19 mouse cellular contexts compared by ENCODE assay signal in the genomic region with DNA sequence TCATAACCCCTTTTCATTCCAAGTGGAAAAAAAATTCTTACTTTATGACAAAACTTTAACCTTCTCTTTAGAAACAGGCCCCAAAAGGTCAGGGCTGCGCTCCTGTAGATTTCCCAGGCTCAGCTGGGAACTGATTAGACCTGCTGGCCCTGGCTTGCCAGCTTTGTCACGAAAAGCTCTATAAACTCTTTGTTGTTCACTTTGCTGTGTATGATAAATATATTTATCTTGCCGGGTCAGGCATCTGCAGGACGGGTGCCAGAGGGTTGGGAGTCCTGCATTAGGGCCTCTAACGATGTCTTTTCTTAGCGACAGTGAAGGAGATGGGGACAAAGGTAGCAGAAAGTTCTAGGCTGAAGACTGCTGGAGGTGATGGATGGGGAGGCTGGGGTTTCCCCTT.
DNase-seq lines count a peak whose midpoint lies in the region; ATAC-seq and TF ChIP-seq lines count a peak whose summit lies in the region.
"Had no signal": no experiment of that assay in that cellular context is flagged by ENCODE, and none has a peak within 500 bp of the region (broad histone marks: within the 10 kb centered on the region; RNA-seq: fewer than 3 reads in every experiment).

No protein-coding gene starts in this region.

- peak overlapping the region; percentile 81 for H3K4me3 ChIP-seq in testis, adult 2 months (ENCODE audit: control insufficient read depth, low read depth, low read length)
- no peak overlapping the region for H3K4me3 ChIP-seq in liver, postnatal 0 days (ENCODE audit: low read depth, low read length)
- H3K4me3 ChIP-seq in thymus, adult 2 months (ENCODE audit: control insufficient read depth, insufficient read depth, low read length), result no peak overlapping the region
- H3K4me3 ChIP-seq: embryonic facial prominence, embryonic 12.5 days; hindbrain, embryonic 10.5 days; limb, embryonic 13.5 days; lung, embryonic 15.5 days had no signal

- TF ChIP-seq CTCF in testis, adult 2 months (IDR thresholded peaks at IDR 0.05; ENCODE audit: control insufficient read depth, insufficient read depth, insufficient replicate concordance, low read depth, low read length), result no peak
- no peak for TF ChIP-seq CTCF in liver, postnatal 0 days (IDR thresholded peaks at IDR 0.05; ENCODE audit: low read depth)
- TF ChIP-seq CTCF in thymus, adult 2 months (IDR thresholded peaks at IDR 0.05; ENCODE audit: borderline replicate concordance, control insufficient read depth, extremely low read depth, insufficient read depth, low read length, poor library complexity), result no peak

- no peak overlapping the region for H3K27ac ChIP-seq in testis, adult 2 months (ENCODE audit: control insufficient read depth, insufficient read depth, low read depth, low read length)
- no peak overlapping the region for H3K27ac ChIP-seq in liver, postnatal 0 days (ENCODE audit: low read depth)
- H3K27ac ChIP-seq in thymus, adult 2 months (ENCODE audit: control insufficient read depth, insufficient read depth, low read length), result no peak overlapping the region
- H3K27ac ChIP-seq: embryonic facial prominence, embryonic 12.5 days; hindbrain, embryonic 10.5 days; limb, embryonic 13.5 days; lung, embryonic 15.5 days had no signal

- intact Hi-C loops in heart, postnatal 25 days (cut with DNase I), result no loop called here

- no peak overlapping the region for H3K4me2 ChIP-seq in liver, postnatal 0 days (ENCODE audit: low read depth, low read length)
- H3K4me2 ChIP-seq: embryonic facial prominence, embryonic 12.5 days; limb, embryonic 13.5 days; lung, embryonic 15.5 days; midbrain, embryonic 11.5 days had no signal

- no peaks in the 10 kb centered on the region for H3K27me3 ChIP-seq in testis, adult 2 months (ENCODE audit: control insufficient read depth, insufficient read depth, low read length)
- H3K27me3 ChIP-seq in liver, postnatal 0 days (ENCODE audit: insufficient read depth, low read length), result no peaks in the 10 kb centered on the region
- H3K27me3 ChIP-seq in thymus, adult 2 months (ENCODE audit: control insufficient read depth, insufficient read depth, low read length), result no peaks in the 10 kb centered on the region
- H3K27me3 ChIP-seq: lung, embryonic 15.5 days; Patski had no signal

- DNase-seq in testis, postnatal 10 days (ENCODE audit: low spot score), result no peak
- DNase-seq in liver, result peak; percentile 50
- no peak for DNase-seq in liver, postnatal 0 days
- no peak for DNase-seq in heart, postnatal 25 days (ENCODE audit: low spot score)
- no peak for DNase-seq in Muller cell, postnatal 12 days (ENCODE audit: inconsistent ontology term)
- no peak for DNase-seq in thymus, adult 2 months
- DNase-seq: cerebellum, adult 9-11 months; lung, postnatal 4 days; retina, postnatal 1 day; right cerebral cortex, postnatal 4 days; thymus, adult 18-20 months had no signal

- no peak overlapping the region for H3K9ac ChIP-seq in liver, postnatal 0 days (replicated peaks)
- H3K9ac ChIP-seq: embryonic facial prominence, embryonic 12.5 days; limb, embryonic 13.5 days; lung, embryonic 15.5 days had no signal

- WGBS in liver, postnatal 0 days (ENCODE audit: insufficient replicate concordance), result 19% methylated on average over 6 of the region's 6 CpGs
- 39% methylated on average over 6 of the region's 6 CpGs for WGBS in thymus, adult 2 months

- peak; percentile 57 for ATAC-seq in liver, postnatal 0 days
- ATAC-seq: forebrain, embryonic 16.5 days; Patski had no signal

- no peaks in the 10 kb centered on the region for H3K4me1 ChIP-seq in testis, adult 2 months (ENCODE audit: control insufficient read depth, insufficient read depth, low read length)
- H3K4me1 ChIP-seq in liver, postnatal 0 days (ENCODE audit: insufficient read depth), result peaks cover 10% of the 10 kb centered on the region
- no peaks in the 10 kb centered on the region for H3K4me1 ChIP-seq in thymus, adult 2 months (replicated peaks; ENCODE audit: control insufficient read depth, insufficient read depth, low read length)
- H3K4me1 ChIP-seq: lung, embryonic 15.5 days had no signal

- H3K9me3 ChIP-seq in liver, postnatal 0 days (ENCODE audit: low read length), result no peaks in the 10 kb centered on the region
- H3K9me3 ChIP-seq: embryonic facial prominence, embryonic 12.5 days; hindbrain, embryonic 10.5 days; limb, embryonic 13.5 days; lung, embryonic 15.5 days had no signal

- H3K36me3 ChIP-seq in testis, adult 2 months (ENCODE audit: control insufficient read depth, insufficient read depth, low read length), result no peaks in the 10 kb centered on the region
- no peaks in the 10 kb centered on the region for H3K36me3 ChIP-seq in liver, postnatal 0 days (replicated peaks; ENCODE audit: insufficient read depth, low read length)
- no peaks in the 10 kb centered on the region for H3K36me3 ChIP-seq in thymus, adult 2 months (ENCODE audit: control insufficient read depth, insufficient read depth, low read length)
- H3K36me3 ChIP-seq: embryonic facial prominence, embryonic 12.5 days; hindbrain, embryonic 10.5 days; limb, embryonic 13.5 days; lung, embryonic 15.5 days had no signal

- peak; percentile 84 for TF ChIP-seq EP300 in liver, postnatal 0 days (IDR thresholded peaks at IDR 0.05; ENCODE audit: low read depth)

- no peak for TF ChIP-seq POLR2A in testis, adult 2 months (IDR thresholded peaks at IDR 0.05; ENCODE audit: control insufficient read depth, low read depth, low read length)
- TF ChIP-seq POLR2A in thymus, adult 2 months (IDR thresholded peaks at IDR 0.05; ENCODE audit: control insufficient read depth, extremely low read depth, insufficient read depth, low read length, poor library complexity), result no peak
